Mouse (Mus musculus) stomach, adult 2 months (tissue): ENCODE results near the gene Ttc24. TPM values are rescaled to one million over a fixed set of nuclear protein-coding genes. Genes with fewer than 3 reads are reported as not detected.

Source experiments
- polyA plus RNA-seq: library from polyadenylated mRNA; depleted of rRNA; stranded (reverse); fragments of >200 nt; gene quantifications from 2 replicates; pipeline ENCODE4 v1.2.3, GENCODE M21; 2012; rRNA removed

The Ttc24 gene
- not detected in 2 replicates for polyA plus RNA-seq

GRCm38 (mm10) chr3:88078204-88078603 is at the start of gene Ttc24:
Gene Ttc24, minus strand, starts transcription at chr3:88078304.

GRCm38 (mm10) chr3:88081345-88082223 is 3.5 kb upstream of the Ttc24 start, which contains the start of gene Iqgap3:
Gene Iqgap3, plus strand, starts transcription at chr3:88081971.

GRCm38 (mm10) chr3:88057902-88058696 is 20.0 kb downstream of the Ttc24 start, which contains the start of gene Naxe:
Gene Naxe, minus strand, starts transcription at chr3:88058495.

GRCm38 (mm10) chr3:88042661-88043421 is 35.3 kb downstream of the Ttc24 start, which contains the start of gene Gpatch4:
Gene Gpatch4, plus strand, starts transcription at chr3:88043108.

GRCm38 (mm10) chr3:88027434-88028186 is 50.5 kb downstream of the Ttc24 start, which contains the start of gene Hapln2:
Gene Hapln2, minus strand, starts transcription at chr3:88027583.

Other genes starting within 250 kb of the Ttc24 start
- 0.16 and 0.45 TPM in 2 replicates for gene Sh2d2a, start 231.5 kb downstream of the Ttc24 start, polyA plus RNA-seq
- gene Prcc, start 192.7 kb downstream of the Ttc24 start, polyA plus RNA-seq, result 12.5 and 13.3 TPM in 2 replicates
- 28.9 and 30.2 TPM in 2 replicates for gene Hdgf, start 172.0 kb downstream of the Ttc24 start, polyA plus RNA-seq
- gene Mrpl24, start 158.8 kb downstream of the Ttc24 start, polyA plus RNA-seq, result 9.8 and 10.8 TPM in 2 replicates
- gene Isg20l2, start 148.0 kb downstream of the Ttc24 start, polyA plus RNA-seq, result 4.0 and 4.7 TPM in 2 replicates
- 11.2 and 19.0 TPM in 2 replicates for gene Rrnad1, start 147.6 kb downstream of the Ttc24 start, polyA plus RNA-seq
- 9.3 and 9.4 TPM in 2 replicates for gene Crabp2, start 129.6 kb downstream of the Ttc24 start, polyA plus RNA-seq
- 1.2 and 1.7 TPM in 2 replicates for gene Nes, start 107.2 kb downstream of the Ttc24 start, polyA plus RNA-seq
- 0.26 and 0.44 TPM in 2 replicates for gene Bcan, start 78.1 kb downstream of the Ttc24 start, polyA plus RNA-seq
- gene Hapln2, start 50.7 kb downstream of the Ttc24 start, polyA plus RNA-seq, result not detected in 2 replicates
- 1.7 and 2.1 TPM in 2 replicates for gene Gpatch4, start 35.2 kb downstream of the Ttc24 start, polyA plus RNA-seq
- 37.1 and 38.2 TPM in 2 replicates for gene Naxe, start 19.8 kb downstream of the Ttc24 start, polyA plus RNA-seq
- gene Iqgap3, start 3.7 kb upstream of the Ttc24 start, polyA plus RNA-seq, result 4.7 and 5.7 TPM in 2 replicates
- gene Mef2d, start 64.1 kb upstream of the Ttc24 start, polyA plus RNA-seq, result 50.8 and 55.8 TPM in 2 replicates
- gene Rhbg, start 176.4 kb upstream of the Ttc24 start, polyA plus RNA-seq, result 7.9 and 9.9 TPM in 2 replicates
- not detected in 2 replicates for gene Gm38392, start 208.9 kb upstream of the Ttc24 start, polyA plus RNA-seq
- 0.30 and 1.5 TPM in 2 replicates for gene Tsacc, start 218.7 kb upstream of the Ttc24 start, polyA plus RNA-seq
- gene Cct3, start 218.8 kb upstream of the Ttc24 start, polyA plus RNA-seq, result 37.5 and 42.1 TPM in 2 replicates
- 97.7 and 101 TPM in 2 replicates for gene Glmp, start 246.7 kb upstream of the Ttc24 start, polyA plus RNA-seq